Mouse (Mus musculus): Measurements from ENCODE around the gene Ovca2. TPM values are rescaled to one million over a fixed set of nuclear protein-coding genes. Genes with fewer than 3 reads are reported as not detected.

Ovca2 gene
- polyA plus RNA-seq, 1 experiment from 2014 or later, result 20.3 TPM

GRCm38 (mm10) chr11:75150346-75150745 is 28.3 kb downstream of the Ovca2 start:
- Histone ChIP-seq H3K4me3 (replicated peaks; ENCODE audit: low read length) (no peak overlapping the region), H3K36me3 (replicated peaks; ENCODE audit: control insufficient read depth, insufficient read depth) (peaks cover 24% of the 10 kb centered on the region), H3K4me1 (replicated peaks; ENCODE audit: control insufficient read depth, insufficient read depth, low read length) (peaks cover 14% of the 10 kb centered on the region), H3K27ac (no peak overlapping the region), H3K9me3 (ENCODE audit: control insufficient read depth, low read length) (no peaks in the 10 kb centered on the region), H3K9ac (no peak overlapping the region), H3K4me2 (replicated peaks) (no peak overlapping the region), H3K27me3 (ENCODE audit: control insufficient read depth, insufficient read depth, low read length) (no peaks in the 10 kb centered on the region)
- ATAC-seq (ENCODE audit: low FRiP score), result no peak
- DNase-seq (ENCODE audit: low spot score), result no peak
- WGBS, result 88% methylated on average over 1 of the region's 1 CpGs

- 93% methylated on average over 10 of the region's 11 CpGs for WGBS
- no peak overlapping the region for H3K4me3 ChIP-seq (replicated peaks; ENCODE audit: low read length)
- no peak for ATAC-seq (ENCODE audit: low FRiP score)
Observed at GRCm38 (mm10) chr11:75148332-75149035, 30.2 kb downstream of the Ovca2 start.

GRCm38 (mm10) chr11:75147846-75148168 is 30.8 kb downstream of the Ovca2 start:
- ATAC-seq (ENCODE audit: low FRiP score), result peak; percentile 55; the same call in 1 of the 2 replicates
- Histone ChIP-seq H3K27ac (peak overlapping the region; percentile 64), H3K36me3 (replicated peaks; ENCODE audit: control insufficient read depth, insufficient read depth) (peaks cover 48% of the 10 kb centered on the region), H3K4me2 (replicated peaks) (no peak overlapping the region), H3K9me3 (ENCODE audit: control insufficient read depth, low read length) (no peaks in the 10 kb centered on the region), H3K4me1 (replicated peaks; ENCODE audit: control insufficient read depth, insufficient read depth, low read length) (peaks cover 14% of the 10 kb centered on the region), H3K27me3 (ENCODE audit: control insufficient read depth, insufficient read depth, low read length) (no peaks in the 10 kb centered on the region), H3K4me3 (replicated peaks; ENCODE audit: low read length) (no peak overlapping the region), H3K9ac (peak overlapping the region; percentile 2; the same call in 1 of the 2 replicates)
- 57% methylated on average over 3 of the region's 3 CpGs for WGBS
- no peak for DNase-seq (ENCODE audit: low spot score)

More at GRCm38 (mm10) chr11:75148332-75149035, 30.2 kb downstream of the Ovca2 start:
- Histone ChIP-seq H3K27me3 (ENCODE audit: control insufficient read depth, insufficient read depth, low read length) (no peaks in the 10 kb centered on the region), H3K9me3 (ENCODE audit: control insufficient read depth, low read length) (no peaks in the 10 kb centered on the region), H3K9ac (no peak overlapping the region), H3K36me3 (replicated peaks; ENCODE audit: control insufficient read depth, insufficient read depth) (peaks cover 43% of the 10 kb centered on the region), H3K4me1 (replicated peaks; ENCODE audit: control insufficient read depth, insufficient read depth, low read length) (peaks cover 14% of the 10 kb centered on the region), H3K4me2 (replicated peaks) (no peak overlapping the region), H3K27ac (peak overlapping the region; percentile 64)
- no peak for DNase-seq (ENCODE audit: low spot score)

GRCm38 (mm10) chr11:75147106-75147845 is 31.4 kb downstream of the Ovca2 start:
- ATAC-seq (ENCODE audit: low FRiP score) (peak; percentile 69), DNase-seq (ENCODE audit: low spot score) (peak; percentile 58)
- Histone ChIP-seq H3K4me2 (replicated peaks) (no peak overlapping the region; the same call in 1 of the 2 replicates), H3K9me3 (ENCODE audit: control insufficient read depth, low read length) (no peaks in the 10 kb centered on the region), H3K27ac (peak overlapping the region; percentile 64), H3K36me3 (replicated peaks; ENCODE audit: control insufficient read depth, insufficient read depth) (peaks cover 53% of the 10 kb centered on the region), H3K4me3 (replicated peaks; ENCODE audit: low read length) (no peak overlapping the region), H3K27me3 (ENCODE audit: control insufficient read depth, insufficient read depth, low read length) (no peaks in the 10 kb centered on the region), H3K4me1 (replicated peaks; ENCODE audit: control insufficient read depth, insufficient read depth, low read length) (peaks cover 14% of the 10 kb centered on the region), H3K9ac (peak overlapping the region; percentile 2; the same call in 1 of the 2 replicates)
- WGBS, result 34% methylated on average over 11 of the region's 11 CpGs

GRCm38 (mm10) chr11:75145841-75146240 is 32.8 kb downstream of the Ovca2 start:
- H3K9ac ChIP-seq, result no peak overlapping the region
- WGBS, result 74% methylated on average over 2 of the region's 2 CpGs
- peaks cover 14% of the 10 kb centered on the region for H3K4me1 ChIP-seq (replicated peaks; ENCODE audit: control insufficient read depth, insufficient read depth, low read length)
- no peak for ATAC-seq (ENCODE audit: low FRiP score)
- no peak overlapping the region for H3K4me3 ChIP-seq (replicated peaks; ENCODE audit: low read length)
- H3K36me3 ChIP-seq (replicated peaks; ENCODE audit: control insufficient read depth, insufficient read depth), result peaks cover 45% of the 10 kb centered on the region
- H3K9me3 ChIP-seq (ENCODE audit: control insufficient read depth, low read length), result no peaks in the 10 kb centered on the region
- H3K27ac ChIP-seq, result no peak overlapping the region
- no peaks in the 10 kb centered on the region for H3K27me3 ChIP-seq (ENCODE audit: control insufficient read depth, insufficient read depth, low read length)
- DNase-seq (ENCODE audit: low spot score), result no peak
- H3K4me2 ChIP-seq (replicated peaks), result no peak overlapping the region

GRCm38 (mm10) chr11:75142749-75143148 is 35.9 kb downstream of the Ovca2 start:
- no peak overlapping the region for H3K4me2 ChIP-seq (replicated peaks)
- H3K36me3 ChIP-seq (replicated peaks; ENCODE audit: control insufficient read depth, insufficient read depth), result peaks cover 35% of the 10 kb centered on the region
- 92% methylated on average over 4 of the region's 4 CpGs for WGBS
- H3K27me3 ChIP-seq (ENCODE audit: control insufficient read depth, insufficient read depth, low read length), result no peaks in the 10 kb centered on the region
- no peak for DNase-seq (ENCODE audit: low spot score)
- H3K27ac ChIP-seq, result no peak overlapping the region
- H3K9ac ChIP-seq, result no peak overlapping the region
- no peak for ATAC-seq (ENCODE audit: low FRiP score)
- no peaks in the 10 kb centered on the region for H3K9me3 ChIP-seq (ENCODE audit: control insufficient read depth, low read length)
- H3K4me3 ChIP-seq (replicated peaks; ENCODE audit: low read length), result no peak overlapping the region
- H3K4me1 ChIP-seq (replicated peaks; ENCODE audit: control insufficient read depth, insufficient read depth, low read length), result peaks cover 20% of the 10 kb centered on the region

- Histone ChIP-seq H3K4me3 (replicated peaks; ENCODE audit: low read length) (no peak overlapping the region), H3K27ac (0 out of 2 replicates have a peak overlapping the region, but pooled peaks have one; percentile 12), H3K9ac (no peak overlapping the region), H3K4me2 (replicated peaks) (no peak overlapping the region), H3K36me3 (replicated peaks; ENCODE audit: control insufficient read depth, insufficient read depth) (peaks cover 35% of the 10 kb centered on the region), H3K9me3 (ENCODE audit: control insufficient read depth, low read length) (no peaks in the 10 kb centered on the region), H3K4me1 (replicated peaks; ENCODE audit: control insufficient read depth, insufficient read depth, low read length) (peaks cover 12% of the 10 kb centered on the region), H3K27me3 (ENCODE audit: control insufficient read depth, insufficient read depth, low read length) (no peaks in the 10 kb centered on the region)
- WGBS, result 76% methylated on average over 1 of the region's 1 CpGs
- DNase-seq (ENCODE audit: low spot score) (no peak), ATAC-seq (ENCODE audit: low FRiP score) (no peak)
Observed at GRCm38 (mm10) chr11:75141913-75142312, 36.7 kb downstream of the Ovca2 start.

GRCm38 (mm10) chr11:75141038-75141437 is 37.6 kb downstream of the Ovca2 start:
- DNase-seq (ENCODE audit: low spot score) (no peak), ATAC-seq (ENCODE audit: low FRiP score) (no peak)
- WGBS, result 78% methylated on average over 3 of the region's 3 CpGs
- no peak overlapping the region for H3K4me3 ChIP-seq (replicated peaks; ENCODE audit: low read length)
- H3K9ac ChIP-seq, result no peak overlapping the region
- H3K27ac ChIP-seq, result no peak overlapping the region
- peaks cover 35% of the 10 kb centered on the region for H3K36me3 ChIP-seq (replicated peaks; ENCODE audit: control insufficient read depth, insufficient read depth)
- no peaks in the 10 kb centered on the region for H3K27me3 ChIP-seq (ENCODE audit: control insufficient read depth, insufficient read depth, low read length)
- H3K9me3 ChIP-seq (ENCODE audit: control insufficient read depth, low read length), result no peaks in the 10 kb centered on the region
- H3K4me1 ChIP-seq (replicated peaks; ENCODE audit: control insufficient read depth, insufficient read depth, low read length), result peaks cover 9% of the 10 kb centered on the region
- no peak overlapping the region for H3K4me2 ChIP-seq (replicated peaks)

GRCm38 (mm10) chr11:75140431-75140830 is 38.2 kb downstream of the Ovca2 start:
- H3K9ac ChIP-seq, result no peak overlapping the region
- H3K4me3 ChIP-seq (replicated peaks; ENCODE audit: low read length), result no peak overlapping the region
- WGBS, result 80% methylated on average over 5 of the region's 5 CpGs
- peaks cover 32% of the 10 kb centered on the region for H3K36me3 ChIP-seq (replicated peaks; ENCODE audit: control insufficient read depth, insufficient read depth)
- H3K4me2 ChIP-seq (replicated peaks), result no peak overlapping the region
- no peaks in the 10 kb centered on the region for H3K9me3 ChIP-seq (ENCODE audit: control insufficient read depth, low read length)
- ATAC-seq (ENCODE audit: low FRiP score) (no peak), DNase-seq (ENCODE audit: low spot score) (no peak)
- H3K27ac ChIP-seq, result peak overlapping the region; percentile 55; the same call in 1 of the 2 replicates
- H3K4me1 ChIP-seq (replicated peaks; ENCODE audit: control insufficient read depth, insufficient read depth, low read length), result peaks cover 9% of the 10 kb centered on the region
- no peaks in the 10 kb centered on the region for H3K27me3 ChIP-seq (ENCODE audit: control insufficient read depth, insufficient read depth, low read length)

All from hindbrain, embryonic 14.5 days (tissue).